Mouse (Mus musculus): ENCODE results near the gene Zfp553. TPM values are rescaled to one million over a fixed set of nuclear protein-coding genes. Genes with fewer than 3 reads are reported as not detected.

The Zfp553 gene
- polyA plus RNA-seq, 1 experiment from 2014 or later, result 7.4 TPM

GRCm38 (mm10) chr7:127208553-127209438 is 24.1 kb upstream of the Zfp553 start, which contains the start of gene Mylpf:
Gene Mylpf (plus strand): TSS chr7:127208890.
- Histone ChIP-seq H3K27ac (ENCODE audit: low read depth, low read length) (peak within 1 kb of the TSS; percentile 79), H3K9ac (ENCODE audit: low read depth, low read length) (peak within 1 kb of the TSS; percentile 76), H3K36me3 (ENCODE audit: control insufficient read depth, insufficient read depth) (0 out of 2 replicates have a peak, but pooled peaks cover under 1% of the 10 kb centered on the region), H3K4me2 (replicated peaks; ENCODE audit: low read depth) (peak within 1 kb of the TSS; percentile 93), H3K4me3 (ENCODE audit: low read depth, low read length) (peak within 1 kb of the TSS; percentile 77), H3K27me3 (replicated peaks; ENCODE audit: control insufficient read depth, insufficient read depth, low read length) (no peaks in the 10 kb centered on the region), H3K4me1 (replicated peaks; ENCODE audit: control insufficient read depth, insufficient read depth, low read length) (no peaks in the 10 kb centered on the region), H3K9me3 (ENCODE audit: control insufficient read depth) (no peaks in the 10 kb centered on the region)
- WGBS, result under 1% methylated on average over 43 of the region's 44 CpGs
- peak; percentile 87 for TF ChIP-seq CTCF (IDR thresholded peaks at IDR 0.05; ENCODE audit: low read depth)
- ATAC-seq, result peak; percentile 96

GRCm38 (mm10) chr7:127209851-127210250 is 23.0 kb upstream of the Zfp553 start:
- Histone ChIP-seq H3K4me1 (replicated peaks; ENCODE audit: control insufficient read depth, insufficient read depth, low read length) (no peaks in the 10 kb centered on the region), H3K9ac (ENCODE audit: low read depth, low read length) (no peak overlapping the region), H3K27me3 (replicated peaks; ENCODE audit: control insufficient read depth, insufficient read depth, low read length) (no peaks in the 10 kb centered on the region), H3K36me3 (ENCODE audit: control insufficient read depth, insufficient read depth) (no peaks in the 10 kb centered on the region), H3K4me2 (replicated peaks; ENCODE audit: low read depth) (no peak overlapping the region; the same call in 1 of the 2 replicates), H3K4me3 (ENCODE audit: low read depth, low read length) (no peak overlapping the region), H3K27ac (ENCODE audit: low read depth, low read length) (no peak overlapping the region), H3K9me3 (ENCODE audit: control insufficient read depth) (no peaks in the 10 kb centered on the region)
- ATAC-seq, result no peak
- no peak for TF ChIP-seq CTCF (IDR thresholded peaks at IDR 0.05; ENCODE audit: low read depth)
- WGBS, result 84% methylated on average over 5 of the region's 5 CpGs

GRCm38 (mm10) chr7:127210266-127210665 is 22.6 kb upstream of the Zfp553 start:
- TF ChIP-seq CTCF (IDR thresholded peaks at IDR 0.05; ENCODE audit: low read depth), result no peak
- no peak overlapping the region for H3K4me3 ChIP-seq (ENCODE audit: low read depth, low read length)
- H3K4me1 ChIP-seq (replicated peaks; ENCODE audit: control insufficient read depth, insufficient read depth, low read length), result 0 out of 2 replicates have a peak, but pooled peaks cover 3% of the 10 kb centered on the region
- ATAC-seq, result no peak
- no peak overlapping the region for H3K27ac ChIP-seq (ENCODE audit: low read depth, low read length)
- H3K36me3 ChIP-seq (ENCODE audit: control insufficient read depth, insufficient read depth), result no peaks in the 10 kb centered on the region
- 89% methylated on average over 4 of the region's 4 CpGs for WGBS
- no peaks in the 10 kb centered on the region for H3K27me3 ChIP-seq (replicated peaks; ENCODE audit: control insufficient read depth, insufficient read depth, low read length)
- H3K9ac ChIP-seq (ENCODE audit: low read depth, low read length), result no peak overlapping the region
- no peak overlapping the region for H3K4me2 ChIP-seq (replicated peaks; ENCODE audit: low read depth)
- no peaks in the 10 kb centered on the region for H3K9me3 ChIP-seq (ENCODE audit: control insufficient read depth)

GRCm38 (mm10) chr7:127211014-127211745 is 21.7 kb upstream of the Zfp553 start:
- WGBS, result 63% methylated on average over 5 of the region's 5 CpGs
- Histone ChIP-seq H3K27me3 (replicated peaks; ENCODE audit: control insufficient read depth, insufficient read depth, low read length) (no peaks in the 10 kb centered on the region), H3K4me1 (replicated peaks; ENCODE audit: control insufficient read depth, insufficient read depth, low read length) (0 out of 2 replicates have a peak, but pooled peaks cover 3% of the 10 kb centered on the region), H3K4me2 (replicated peaks; ENCODE audit: low read depth) (no peak overlapping the region), H3K4me3 (ENCODE audit: low read depth, low read length) (no peak overlapping the region), H3K9me3 (ENCODE audit: control insufficient read depth) (no peaks in the 10 kb centered on the region), H3K27ac (ENCODE audit: low read depth, low read length) (no peak overlapping the region), H3K36me3 (ENCODE audit: control insufficient read depth, insufficient read depth) (no peaks in the 10 kb centered on the region), H3K9ac (ENCODE audit: low read depth, low read length) (no peak overlapping the region)
- TF ChIP-seq CTCF (IDR thresholded peaks at IDR 0.05; ENCODE audit: low read depth), result no peak
- ATAC-seq, result no peak

- TF ChIP-seq CTCF (IDR thresholded peaks at IDR 0.05; ENCODE audit: low read depth), result no peak
- 92% methylated on average over 12 of the region's 12 CpGs for WGBS
These were observed 20.2 kb upstream of the Zfp553 start for GRCm38 (mm10) chr7:127212432-127213250.

More at GRCm38 (mm10) chr7:127212432-127213250, 20.2 kb upstream of the Zfp553 start:
- no peaks in the 10 kb centered on the region for H3K27me3 ChIP-seq (replicated peaks; ENCODE audit: control insufficient read depth, insufficient read depth, low read length)
- no peak for ATAC-seq
- no peak overlapping the region for H3K4me3 ChIP-seq (ENCODE audit: low read depth, low read length)
- H3K27ac ChIP-seq (ENCODE audit: low read depth, low read length), result no peak overlapping the region
- H3K4me1 ChIP-seq (replicated peaks; ENCODE audit: control insufficient read depth, insufficient read depth, low read length), result 0 out of 2 replicates have a peak, but pooled peaks cover 3% of the 10 kb centered on the region
- H3K4me2 ChIP-seq (replicated peaks; ENCODE audit: low read depth), result no peak overlapping the region
- H3K36me3 ChIP-seq (ENCODE audit: control insufficient read depth, insufficient read depth), result no peaks in the 10 kb centered on the region
- H3K9ac ChIP-seq (ENCODE audit: low read depth, low read length), result no peak overlapping the region
- no peaks in the 10 kb centered on the region for H3K9me3 ChIP-seq (ENCODE audit: control insufficient read depth)

Measured in intestine, postnatal 0 days (tissue).